Mouse (Mus musculus): ENCODE data around the gene Draxin. TPM values are rescaled to one million over a fixed set of nuclear protein-coding genes. Genes with fewer than 3 reads are reported as not detected.

Gene Draxin
- total and polyA plus RNA-seq, 3 experiments, result 0.08 to 0.17 TPM; not detected in 1

- H3K4me1 ChIP-seq (ENCODE audit: control insufficient read depth in 1 of 2, insufficient read depth in 2 of 2, low read length in 2 of 2), result peaks cover 0 to 5% of the 10 kb centered on the region in 2 experiments; a peak in 1 of 4 replicates
- no peak for DNase-seq (ENCODE audit: low read depth, low spot score)
- TF ChIP-seq MEF2A (IDR thresholded peaks at IDR 0.05; ENCODE audit: extremely low read depth, insufficient replicate concordance, low read depth, low read length, poor library complexity, severe bottlenecking) (no peak), RAD21 (IDR thresholded peaks at IDR 0.05; ENCODE audit: low read depth, low read length) (no peak), MAX (IDR thresholded peaks at IDR 0.05; ENCODE audit: low read length) (no peak), JUND (IDR thresholded peaks at IDR 0.05; ENCODE audit: low read depth, low read length) (no peak), HCFC1 (IDR thresholded peaks at IDR 0.05; ENCODE audit: low read depth, low read length) (no peak), MYC (IDR thresholded peaks at IDR 0.05; ENCODE audit: low read depth, low read length) (no peak), MAZ (IDR thresholded peaks at IDR 0.05; ENCODE audit: low read depth, low read length) (no peak), KAT2A (conservative IDR thresholded peaks at IDR 0.05; ENCODE audit: low read depth, low read length) (no peak), MXI1 (IDR thresholded peaks at IDR 0.05; ENCODE audit: low read depth, low read length) (no peak), ZMIZ1 (IDR thresholded peaks at IDR 0.05; ENCODE audit: low read depth, low read length) (no peak), ELF1 (IDR thresholded peaks at IDR 0.05; ENCODE audit: low read depth, low read length) (no peak)
Measured at GRCm38 (mm10) chr4:148150953-148151266, 20.4 kb upstream of the Draxin start.

DNA sequence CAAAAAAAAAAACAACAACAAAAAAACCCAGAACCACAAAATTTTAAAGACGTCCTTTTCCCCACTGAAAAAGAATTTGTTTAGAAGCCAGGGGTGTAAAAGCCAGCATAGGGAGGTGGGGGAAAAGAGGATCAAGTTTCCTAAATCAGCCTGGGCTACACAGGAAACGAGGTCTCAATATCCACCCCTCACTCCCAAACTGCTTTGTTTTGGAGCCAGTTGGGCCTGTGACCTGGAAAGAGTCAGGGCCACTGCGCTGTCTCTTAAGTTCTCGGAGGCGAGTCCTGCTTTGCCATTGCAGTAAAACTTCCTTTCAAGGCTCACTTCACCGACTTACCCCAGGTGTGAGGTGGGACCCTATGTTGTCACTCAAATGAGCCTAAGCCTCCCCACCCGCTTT, 19.7 kb upstream of the Draxin start:
- Histone ChIP-seq H3K9me3 (replicated peaks; ENCODE audit: insufficient read depth, low read length) (no peaks in the 10 kb centered on the region), H3K79me2 (ENCODE audit: control insufficient read depth, insufficient read depth, low read length, poor library complexity) (no peaks in the 10 kb centered on the region; the same call in 1 of the 2 replicates), H3K36me3 (ENCODE audit: control insufficient read depth in 1 of 2, insufficient read depth in 2 of 2, low read length in 2 of 2) (no peaks in the 10 kb centered on the region; a peak in 1 of 4 replicates), H3K27ac (ENCODE audit: control insufficient read depth, low read depth, low read length) (no peak overlapping the region), H3K4me1 (ENCODE audit: control insufficient read depth in 1 of 2, insufficient read depth in 2 of 2, low read length in 2 of 2) (peaks cover 0 to 5% of the 10 kb centered on the region in 2 experiments; a peak in 1 of 4 replicates), H3K9ac (ENCODE audit: control insufficient read depth, low read depth, low read length, poor library complexity, severe bottlenecking) (no peak overlapping the region), H3K27me3 (ENCODE audit: control insufficient read depth in 1 of 2, insufficient read depth in 2 of 2, low read length in 2 of 2) (no peaks in the 10 kb centered on the region), H3K4me3 (ENCODE audit: control insufficient read depth in 1 of 2, insufficient read depth in 1 of 2, low read depth in 2 of 2, low read length in 2 of 2) (no peak overlapping the region)
- no peak for TF ChIP-seq USF1 (IDR thresholded peaks at IDR 0.05; ENCODE audit: low read depth, low read length)
- TF ChIP-seq ZNF384 (IDR thresholded peaks at IDR 0.05; ENCODE audit: low read depth, low read length), result peak; percentile 56; the same call in 1 of the 2 replicates
- no peak for DNase-seq (ENCODE audit: low read depth, low spot score)

More at GRCm38 (mm10) chr4:148150953-148151266, 20.4 kb upstream of the Draxin start:
- peak overlapping the region; percentile 79 to 85 for H3K4me3 ChIP-seq (ENCODE audit: control insufficient read depth in 1 of 2, insufficient read depth in 1 of 2, low read depth in 2 of 2, low read length in 2 of 2)
- no peaks in the 10 kb centered on the region for H3K27me3 ChIP-seq (ENCODE audit: control insufficient read depth in 1 of 2, insufficient read depth in 2 of 2, low read length in 2 of 2)
- peak overlapping the region; percentile 47 for H3K9ac ChIP-seq (ENCODE audit: control insufficient read depth, low read depth, low read length, poor library complexity, severe bottlenecking)
- H3K79me2 ChIP-seq (ENCODE audit: control insufficient read depth, insufficient read depth, low read length, poor library complexity), result no peaks in the 10 kb centered on the region; the same call in 1 of the 2 replicates
- H3K27ac ChIP-seq (ENCODE audit: control insufficient read depth, low read depth, low read length), result peak overlapping the region; percentile 70
- no peaks in the 10 kb centered on the region; a peak in 1 of 4 replicates for H3K36me3 ChIP-seq (ENCODE audit: control insufficient read depth in 1 of 2, insufficient read depth in 2 of 2, low read length in 2 of 2)
- no peaks in the 10 kb centered on the region for H3K9me3 ChIP-seq (replicated peaks; ENCODE audit: insufficient read depth, low read length)

GRCm38 (mm10) chr4:148149540-148149939, 19.0 kb upstream of the Draxin start:
- no peak for DNase-seq (ENCODE audit: low read depth, low spot score)
- H3K4me1 ChIP-seq (ENCODE audit: control insufficient read depth in 1 of 2, insufficient read depth in 2 of 2, low read length in 2 of 2), result peaks cover 0 to 5% of the 10 kb centered on the region in 2 experiments; a peak in 1 of 4 replicates
- H3K4me3 ChIP-seq (ENCODE audit: control insufficient read depth in 1 of 2, insufficient read depth in 1 of 2, low read depth in 2 of 2, low read length in 2 of 2), result no peak overlapping the region
- no peaks in the 10 kb centered on the region; the same call in 1 of the 2 replicates for H3K79me2 ChIP-seq (ENCODE audit: control insufficient read depth, insufficient read depth, low read length, poor library complexity)
- no peaks in the 10 kb centered on the region for H3K27me3 ChIP-seq (ENCODE audit: control insufficient read depth in 1 of 2, insufficient read depth in 2 of 2, low read length in 2 of 2)
- no peaks in the 10 kb centered on the region; a peak in 1 of 4 replicates for H3K36me3 ChIP-seq (ENCODE audit: control insufficient read depth in 1 of 2, insufficient read depth in 2 of 2, low read length in 2 of 2)
- H3K27ac ChIP-seq (ENCODE audit: control insufficient read depth, low read depth, low read length), result no peak overlapping the region
- TF ChIP-seq MAX (IDR thresholded peaks at IDR 0.05; ENCODE audit: low read length), result no peak
- no peak for TF ChIP-seq ZNF384 (IDR thresholded peaks at IDR 0.05; ENCODE audit: low read depth, low read length)
- no peak for TF ChIP-seq ELF1 (IDR thresholded peaks at IDR 0.05; ENCODE audit: low read depth, low read length)
- TF ChIP-seq JUND (IDR thresholded peaks at IDR 0.05; ENCODE audit: low read depth, low read length), result no peak
- no peak for TF ChIP-seq GATA1 (IDR thresholded peaks at IDR 0.05; ENCODE audit: low read depth, low read length)
- TF ChIP-seq CTCF (IDR thresholded peaks at IDR 0.05 in 2 of 3, conservative IDR thresholded peaks at IDR 0.05 in 1 of 3; ENCODE audit: control insufficient read depth in 1 of 3, insufficient read depth in 1 of 3, low read depth in 2 of 3, low read length in 3 of 3, poor library complexity in 1 of 3, severe bottlenecking in 1 of 3), result no peak
- no peak for TF ChIP-seq TBP (IDR thresholded peaks at IDR 0.05; ENCODE audit: low read depth, low read length)
- TF ChIP-seq POLR2AphosphoS5 (IDR thresholded peaks at IDR 0.05; ENCODE audit: borderline replicate concordance, low read depth, low read length), result no peak
- TF ChIP-seq USF1 (IDR thresholded peaks at IDR 0.05; ENCODE audit: low read depth, low read length), result no peak
- no peak for TF ChIP-seq MAFK (IDR thresholded peaks at IDR 0.05; ENCODE audit: borderline replicate concordance, low read depth, low read length)
- TF ChIP-seq SIN3A (IDR thresholded peaks at IDR 0.05; ENCODE audit: low read length), result no peak
- no peak for TF ChIP-seq POLR2AphosphoS2 (IDR thresholded peaks at IDR 0.05; ENCODE audit: low read length)
- TF ChIP-seq GABPA (IDR thresholded peaks at IDR 0.05; ENCODE audit: low read depth, low read length), result no peak
- no peak for TF ChIP-seq MYB (IDR thresholded peaks at IDR 0.05; ENCODE audit: low read depth, low read length)
- no peaks in the 10 kb centered on the region for H3K9me3 ChIP-seq (replicated peaks; ENCODE audit: insufficient read depth, low read length)
- no peak overlapping the region for H3K9ac ChIP-seq (ENCODE audit: control insufficient read depth, low read depth, low read length, poor library complexity, severe bottlenecking)
